Mouse (Mus musculus): ENCODE results near the gene Ccser2.

Gene Ccser2

DNA sequence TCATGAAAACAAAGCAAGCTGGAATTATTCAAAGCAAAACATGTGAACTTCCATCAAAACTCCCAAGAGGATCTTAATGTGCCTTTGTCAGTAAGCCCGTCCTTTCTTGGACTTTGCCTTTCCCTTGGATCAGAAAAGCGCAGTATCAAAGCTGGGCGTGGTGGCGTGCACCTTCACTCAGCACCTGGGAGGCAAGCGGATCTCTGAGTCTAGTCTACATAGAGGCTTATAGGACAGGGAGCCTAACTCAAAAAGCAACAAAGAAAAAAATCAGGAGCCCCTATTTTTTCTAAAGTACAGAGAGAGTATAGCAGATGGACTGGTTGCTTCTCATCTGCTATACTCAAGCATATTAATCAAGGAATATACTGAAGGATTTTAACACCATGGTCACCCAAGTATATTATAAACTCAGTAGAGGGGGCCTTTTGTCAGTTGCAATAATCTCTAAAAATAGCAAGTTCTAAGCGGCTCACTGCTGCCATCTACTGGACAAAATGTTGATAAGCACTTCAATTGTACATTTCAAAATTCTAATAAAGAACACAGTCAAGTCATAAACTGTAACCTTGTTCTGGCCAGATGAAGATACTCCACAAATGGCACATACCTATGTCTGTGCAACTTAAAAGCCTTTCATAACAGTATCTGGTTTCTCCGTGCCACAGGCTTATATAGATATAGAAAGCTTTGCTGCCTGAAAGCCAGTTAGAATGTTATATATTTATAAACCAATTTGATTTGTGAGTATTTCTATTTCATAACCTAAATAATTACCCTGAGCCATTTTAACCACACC lies 31.3 kb downstream of the Ccser2 start:
- DNase-seq = peak; percentile 64

GRCm38 (mm10) chr14:36932638-36933382 lies 35.8 kb downstream of the Ccser2 start:
- peak; percentile 14 for DNase-seq

DNA sequence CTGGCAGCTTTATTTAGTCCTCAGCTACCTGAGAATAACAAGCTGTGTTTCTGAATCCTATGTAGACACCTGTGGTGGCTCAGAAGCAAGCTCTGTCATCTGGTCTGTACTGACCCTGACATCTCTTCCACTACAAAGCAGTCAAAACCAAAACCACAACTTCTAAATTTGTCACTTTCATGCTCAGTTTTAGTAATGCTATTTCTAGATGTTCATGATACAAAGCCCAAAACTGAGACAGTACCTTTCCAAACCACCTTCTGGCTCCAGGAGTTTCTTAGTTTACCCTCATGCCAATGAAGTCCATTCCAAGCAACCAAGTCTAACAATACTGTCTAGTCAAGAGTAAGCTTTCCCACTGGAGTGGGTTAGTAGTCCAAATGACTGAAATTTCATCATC lies 36.5 kb downstream of the Ccser2 start:
- DNase-seq = no peak

GRCm38 (mm10) chr14:36923383-36923782 lies 45.2 kb downstream of the Ccser2 start:
- DNase-seq = no peak

GRCm38 (mm10) chr14:36921346-36922049 lies 47.1 kb downstream of the Ccser2 start:
- no peak for DNase-seq

GRCm38 (mm10) chr14:36919886-36920285 lies 48.7 kb downstream of the Ccser2 start:
- DNase-seq = no peak

DNA sequence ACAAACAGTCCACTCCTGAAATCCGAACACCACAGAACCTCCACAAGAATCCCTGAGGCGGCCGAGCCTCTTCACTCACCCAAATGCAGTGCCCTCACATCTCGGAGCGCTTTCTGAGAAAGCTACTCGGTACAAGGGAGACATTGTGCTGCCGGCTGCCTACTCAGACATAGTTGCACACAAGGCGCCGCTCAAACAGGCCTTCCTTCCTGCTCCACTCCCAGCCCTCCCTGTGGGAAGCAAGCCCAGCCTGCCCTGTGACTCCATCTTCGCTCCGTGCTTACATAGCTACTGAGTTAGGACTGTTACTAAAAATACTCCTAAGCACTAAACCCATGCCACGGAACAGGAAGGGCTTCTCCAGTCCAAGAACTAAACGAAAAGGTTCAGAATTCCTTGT lies 49.4 kb downstream of the Ccser2 start:
- peak; percentile 89 for DNase-seq

GRCm38 (mm10) chr14:36915203-36915602 lies 53.4 kb downstream of the Ccser2 start:
- DNase-seq = no peak

DNA sequence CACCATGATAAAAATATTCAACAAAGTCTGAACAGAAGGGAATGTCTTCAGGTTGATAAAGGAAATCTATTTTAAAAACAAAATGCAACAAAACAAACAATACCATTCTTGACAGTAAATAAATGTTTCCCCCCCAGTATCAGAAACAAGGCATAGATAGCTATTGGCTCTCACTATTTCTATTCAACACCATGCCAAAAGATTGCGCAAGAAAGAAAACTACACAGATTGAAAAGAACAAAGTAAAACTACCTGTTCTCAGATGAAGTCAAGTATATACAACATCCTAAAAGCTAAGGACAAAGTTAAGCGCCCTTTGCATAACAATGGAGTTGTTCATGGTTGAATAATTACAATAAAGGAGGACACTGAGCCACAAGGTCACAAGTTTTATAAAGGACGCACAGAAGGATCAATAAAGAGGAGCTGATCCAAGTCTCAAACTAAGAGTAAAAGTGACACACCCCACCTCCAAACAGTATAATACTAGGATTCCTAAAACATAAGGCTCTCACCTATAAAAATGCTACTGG lies 54.0 kb downstream of the Ccser2 start:
- no peak for DNase-seq

- DNase-seq = peak; percentile 40
Measured at GRCm38 (mm10) chr14:36911738-36912137, 56.8 kb downstream of the Ccser2 start.

GRCm38 (mm10) chr14:36905809-36906522 lies 62.6 kb downstream of the Ccser2 start:
- no peak for DNase-seq

GRCm38 (mm10) chr14:36904206-36904605 lies 64.4 kb downstream of the Ccser2 start:
- no peak for DNase-seq

DNA sequence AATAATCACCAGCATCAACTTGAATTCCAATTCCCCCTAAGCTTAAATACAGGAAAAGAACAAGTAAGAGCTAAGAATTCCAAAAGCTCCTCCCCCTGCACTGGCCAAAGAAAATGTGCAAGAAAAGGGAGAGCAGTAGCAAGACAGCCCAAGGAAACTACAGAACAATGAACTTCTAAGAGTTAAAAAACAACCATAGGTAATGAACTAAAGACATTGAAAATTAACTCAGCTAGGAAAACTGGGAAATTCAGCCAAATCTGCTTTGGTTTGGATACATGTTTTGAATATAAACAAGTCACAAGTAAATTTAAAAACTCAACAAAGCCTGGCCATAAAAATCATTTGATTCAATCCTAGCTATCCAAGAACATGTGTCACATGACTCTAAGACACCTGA lies 67.7 kb downstream of the Ccser2 start:
- DNase-seq = no peak

- no peak for DNase-seq
Measured at GRCm38 (mm10) chr14:36894701-36895100, 73.9 kb downstream of the Ccser2 start.

GRCm38 (mm10) chr14:36892762-36893358 lies 75.7 kb downstream of the Ccser2 start:
- DNase-seq = peak; percentile 45

GRCm38 (mm10) chr14:36890130-36890529 lies 78.4 kb downstream of the Ccser2 start:
- DNase-seq = no peak

DNA sequence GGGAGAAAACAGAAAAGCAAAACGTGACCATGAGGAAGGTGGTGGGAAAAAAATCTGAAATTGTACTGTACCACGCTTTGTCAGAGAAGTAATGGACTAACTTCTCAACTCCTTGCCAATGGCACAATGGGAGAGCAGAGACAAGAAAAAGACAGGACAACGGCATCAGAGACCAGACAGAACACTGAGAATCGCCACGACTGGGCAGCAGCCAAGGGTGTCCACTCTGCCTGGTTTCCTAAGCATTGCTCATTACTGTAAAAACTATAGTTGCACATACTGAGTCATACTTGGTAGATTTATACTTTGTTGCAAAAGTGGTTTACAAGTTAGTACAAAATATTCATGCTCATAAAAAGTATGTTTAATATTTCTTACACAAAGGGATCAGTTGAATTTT lies 82.9 kb downstream of the Ccser2 start:
- no peak for DNase-seq

DNA sequence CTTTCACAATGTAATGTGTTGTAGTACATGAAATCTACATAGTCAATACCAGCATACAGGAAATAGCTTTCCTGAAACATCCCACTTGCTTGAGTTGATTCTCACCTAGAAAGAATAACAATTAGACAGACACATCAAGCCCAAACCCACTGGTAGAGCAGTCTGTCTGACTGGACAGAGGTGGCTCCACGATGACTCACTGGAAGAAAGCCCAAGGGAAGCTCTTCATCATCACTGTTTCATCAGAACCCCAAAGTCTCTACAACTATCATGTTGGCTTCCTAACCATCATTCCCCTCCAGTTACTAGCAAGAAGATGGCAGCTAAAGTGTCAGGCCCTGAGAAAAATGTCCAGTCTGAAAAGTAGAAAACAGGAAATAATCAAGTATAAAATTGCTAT lies 83.5 kb downstream of the Ccser2 start:
- DNase-seq = no peak

DNA sequence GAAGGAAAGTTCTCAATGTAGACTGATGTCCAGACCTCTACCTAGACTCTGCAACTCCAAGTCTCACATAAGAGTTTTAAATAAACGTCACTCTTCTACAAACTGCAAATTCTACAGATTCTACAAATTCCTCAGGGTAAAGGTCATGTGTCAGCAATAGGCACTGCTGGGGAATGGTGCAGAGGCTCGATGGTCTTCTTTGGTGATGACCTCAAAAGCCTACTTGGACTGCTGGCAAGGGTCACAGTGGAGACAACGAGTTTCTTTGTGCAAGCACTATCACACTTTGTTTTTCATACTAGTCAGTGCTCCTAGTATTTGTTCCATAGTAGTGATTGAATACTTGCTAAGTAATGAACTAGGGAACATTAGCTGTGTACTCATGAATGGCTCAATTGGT lies 85.0 kb downstream of the Ccser2 start:
- DNase-seq = no peak

GRCm38 (mm10) chr14:36870257-36870656 lies 98.3 kb downstream of the Ccser2 start:
- DNase-seq = no peak

- no peak for DNase-seq
Measured at GRCm38 (mm10) chr14:36868769-36869362, 99.7 kb downstream of the Ccser2 start.

Data from kidney, postnatal 10 days (tissue).